Mouse (Mus musculus) adrenal gland, adult 18-20 months (tissue): ENCODE measurements around the gene Cux2. TPM values are rescaled to one million over a fixed set of nuclear protein-coding genes. Genes with fewer than 3 reads are reported as not detected.

Source experiments
- DNase-seq, 2 experiments: peaks; one replicate each; pipeline ENCODE4 v3.0.0; 2021 to 2022; ENCODE audit warnings: low spot score in 2 of 2
- total RNA-seq, 2 experiments: library from RNA; stranded (reverse); gene quantifications; 1 replicate in 1 of 2; 2 replicates in 1 of 2; pipeline ENCODE4 v1.2.3; 2021

The Cux2 gene
- total RNA-seq, 2 experiments from 2014 or later: 11.4 to 15.0 TPM

DNA sequence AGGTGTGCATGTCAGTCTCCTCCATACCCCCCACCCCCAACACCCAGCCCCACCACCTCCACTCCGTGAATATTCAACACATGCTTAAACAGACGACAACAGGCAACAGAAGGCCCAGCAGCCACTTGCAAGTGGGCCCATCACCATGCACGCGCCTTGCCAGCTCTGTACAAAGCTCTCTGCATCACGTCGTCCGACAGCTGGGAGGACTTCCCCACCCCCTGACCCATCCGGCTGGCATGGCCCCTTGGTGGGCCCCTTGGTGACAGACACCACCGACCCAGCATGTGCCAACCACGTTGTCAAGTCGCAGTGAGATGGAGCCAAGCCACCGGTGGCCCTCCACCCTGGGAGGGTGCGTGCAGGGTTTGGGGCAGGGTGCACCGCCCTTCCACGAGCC is 81.5 kb downstream of the Cux2 start:
- DNase-seq: no peak

- DNase-seq: no peak
Measured at GRCm38 (mm10) chr5:121967520-121967919, 82.4 kb downstream of the Cux2 start.

GRCm38 (mm10) chr5:121966940-121967339 is 83.0 kb downstream of the Cux2 start:
- peak; percentile 46 to 58 for DNase-seq

GRCm38 (mm10) chr5:121962974-121963373 is 86.9 kb downstream of the Cux2 start:
- no peak for DNase-seq

DNA sequence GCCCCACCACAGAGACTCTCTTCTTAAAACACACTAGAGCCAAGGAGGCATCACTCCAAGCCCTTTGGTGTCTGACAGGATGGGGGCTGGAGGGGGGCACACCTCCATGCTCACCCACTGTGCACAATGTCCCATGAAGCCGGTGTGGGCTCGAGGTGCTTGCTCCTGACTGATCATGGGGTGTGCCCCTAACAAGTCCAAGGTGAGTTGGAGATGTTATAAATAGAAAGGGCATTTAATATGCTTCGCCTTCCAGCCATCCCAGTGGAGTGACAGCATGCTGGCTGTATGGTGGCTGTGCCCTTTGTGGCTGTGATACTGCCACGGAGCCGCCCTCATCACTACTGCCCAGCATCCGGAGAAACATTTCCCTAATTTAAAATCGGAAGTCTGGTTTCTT is 87.5 kb downstream of the Cux2 start:
- no peak for DNase-seq

DNA sequence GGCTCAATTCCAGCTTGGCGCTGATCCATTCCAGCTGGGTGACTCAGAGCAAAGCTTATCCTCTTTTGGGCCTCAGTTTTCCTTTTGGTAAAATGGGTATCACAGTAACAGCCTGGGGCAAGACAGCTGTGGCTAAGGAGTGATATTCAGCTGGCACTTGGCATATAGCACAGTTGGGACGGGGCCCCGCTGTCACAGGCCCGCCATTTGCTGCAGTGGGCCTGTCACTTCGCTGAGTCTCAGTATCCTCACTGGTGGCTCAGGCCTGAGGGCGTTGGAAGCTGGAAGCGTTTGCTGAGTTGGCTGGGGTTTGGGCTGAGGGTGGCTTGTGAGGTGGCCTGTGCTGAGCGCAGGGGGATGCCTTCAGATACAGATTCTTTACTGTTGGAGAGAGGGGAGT is 88.6 kb downstream of the Cux2 start:
- no peak for DNase-seq

DNA sequence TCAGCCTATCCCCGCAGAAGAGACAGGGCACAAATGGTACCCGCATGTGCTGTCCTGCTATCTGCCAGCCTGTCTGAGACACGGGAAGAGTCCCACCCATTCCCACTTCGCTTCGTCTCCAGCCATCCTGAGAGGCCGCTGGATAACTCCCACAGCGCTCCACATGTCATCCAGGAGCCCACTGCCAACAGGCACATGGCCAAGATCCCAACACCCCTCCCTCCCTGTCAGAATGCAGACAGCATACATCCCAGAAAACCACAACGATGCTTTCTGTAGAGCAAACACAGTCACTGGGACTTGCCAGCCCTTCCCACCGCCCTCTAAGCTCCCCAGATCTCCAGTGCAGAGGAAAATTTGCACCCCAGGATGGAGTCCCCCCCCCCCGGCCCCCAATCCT is 90.2 kb downstream of the Cux2 start:
- DNase-seq: no peak

GRCm38 (mm10) chr5:121958551-121958950 is 91.4 kb downstream of the Cux2 start:
- DNase-seq: no peak

DNA sequence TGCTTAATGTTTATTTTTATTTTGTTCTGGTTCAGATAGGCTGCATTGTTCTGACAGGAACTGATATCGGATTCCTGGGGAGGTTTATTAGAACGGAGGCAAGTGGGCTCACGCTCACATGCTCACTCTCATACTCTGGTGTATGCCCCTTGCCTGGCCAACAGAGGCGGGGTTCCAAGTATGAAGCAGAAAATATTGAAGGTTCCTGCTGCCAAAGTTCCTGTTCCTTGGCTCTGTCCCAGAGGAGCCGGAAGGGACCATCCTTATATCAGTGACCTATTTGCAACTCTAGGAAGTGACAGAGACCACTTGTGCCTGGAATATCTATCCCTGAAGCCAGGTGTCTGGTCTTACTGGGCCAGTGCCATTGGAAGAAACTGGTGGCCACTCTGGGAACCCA is 94.1 kb downstream of the Cux2 start:
- DNase-seq: no peak

GRCm38 (mm10) chr5:121950175-121950574 is 99.7 kb downstream of the Cux2 start:
- DNase-seq: no peak

DNA sequence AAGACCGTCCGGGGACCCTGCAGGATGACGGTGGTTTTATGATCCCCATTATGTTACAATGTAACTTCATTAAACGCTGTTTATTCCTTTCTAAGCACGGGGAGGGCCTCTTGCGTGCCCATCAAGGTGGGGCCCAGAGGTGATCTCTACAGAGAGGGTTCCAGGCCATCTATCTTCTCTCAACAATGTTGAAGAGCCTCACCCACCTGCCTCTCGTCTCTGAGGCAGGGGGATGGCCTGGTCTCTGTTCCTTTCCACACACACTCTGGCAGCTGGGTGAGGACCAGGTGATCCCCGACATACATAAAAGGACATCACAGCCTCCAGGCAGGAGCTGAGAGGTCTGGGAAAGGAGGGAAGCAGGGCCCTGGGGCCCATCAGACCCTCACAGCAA is 100.9 kb downstream of the Cux2 start:
- DNase-seq: no peak

GRCm38 (mm10) chr5:121948302-121949049 is 101.4 kb downstream of the Cux2 start:
- peak; percentile 46 to 54 for DNase-seq

GRCm38 (mm10) chr5:121946657-121947245 is 103.2 kb downstream of the Cux2 start:
- DNase-seq: no peak

DNA sequence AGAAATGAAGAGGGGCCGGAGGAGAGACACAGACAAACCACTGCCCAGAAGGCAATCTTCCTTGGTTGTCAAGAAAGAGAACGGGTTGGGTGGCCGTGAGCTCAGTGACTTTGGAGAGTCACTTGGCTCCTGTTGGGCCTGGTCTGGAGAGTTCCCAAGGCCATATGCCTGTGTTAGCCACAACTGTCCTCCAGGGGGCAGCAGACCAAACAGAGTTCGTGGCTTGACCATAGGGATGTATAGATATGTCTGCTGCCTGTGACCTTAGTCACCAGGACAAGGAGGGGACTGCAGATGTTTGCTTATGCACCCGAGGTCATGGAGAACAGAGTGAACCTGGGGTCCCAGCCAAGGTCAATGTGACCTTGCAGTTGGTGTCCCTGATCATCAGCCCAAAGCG is 104.1 kb downstream of the Cux2 start:
- DNase-seq: peak; percentile 61 to 64

GRCm38 (mm10) chr5:121944021-121944790 is 105.7 kb downstream of the Cux2 start:
- no peak for DNase-seq

- DNase-seq: no peak
Measured at GRCm38 (mm10) chr5:121943472-121943871, 106.4 kb downstream of the Cux2 start.

DNA sequence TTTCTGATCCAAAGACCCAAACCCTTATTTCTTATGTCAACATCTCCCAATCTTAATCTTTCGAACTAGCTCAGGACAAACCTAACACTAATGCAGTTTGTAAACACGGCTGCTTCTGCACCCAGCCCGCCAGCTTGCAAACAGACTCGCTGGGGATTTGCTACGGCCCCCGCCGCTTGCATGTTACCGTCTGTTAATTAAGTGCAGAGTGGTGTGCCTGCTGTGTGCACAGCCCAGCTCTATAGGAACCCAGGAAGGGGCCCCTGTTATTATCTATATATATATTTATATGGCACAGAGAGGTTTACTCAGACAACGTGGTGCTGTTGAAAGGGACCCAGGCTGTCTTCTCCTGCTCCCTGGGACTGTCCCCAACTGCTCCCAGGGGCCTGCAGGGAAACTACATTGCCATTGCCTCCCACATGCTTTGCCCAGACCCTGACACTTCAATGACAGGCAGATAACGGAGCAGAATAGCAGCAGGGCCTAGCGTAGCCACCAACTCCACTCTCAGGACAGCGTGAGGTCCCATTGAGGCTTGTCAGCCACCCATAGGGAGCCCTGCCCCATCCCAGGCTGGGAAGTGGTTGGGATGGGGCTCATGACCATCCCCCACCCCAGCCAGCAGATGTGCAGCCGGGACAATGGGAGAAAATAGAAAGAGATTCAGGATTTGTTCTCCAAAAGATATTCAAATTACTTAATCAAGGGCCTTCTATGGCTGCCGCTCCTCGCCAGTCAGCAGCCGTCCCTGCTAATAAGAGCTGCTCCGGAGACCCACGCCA is 111.6 kb downstream of the Cux2 start:
- DNase-seq: no peak

- no peak for DNase-seq
Measured at GRCm38 (mm10) chr5:121930261-121930660, 119.6 kb downstream of the Cux2 start.

DNA sequence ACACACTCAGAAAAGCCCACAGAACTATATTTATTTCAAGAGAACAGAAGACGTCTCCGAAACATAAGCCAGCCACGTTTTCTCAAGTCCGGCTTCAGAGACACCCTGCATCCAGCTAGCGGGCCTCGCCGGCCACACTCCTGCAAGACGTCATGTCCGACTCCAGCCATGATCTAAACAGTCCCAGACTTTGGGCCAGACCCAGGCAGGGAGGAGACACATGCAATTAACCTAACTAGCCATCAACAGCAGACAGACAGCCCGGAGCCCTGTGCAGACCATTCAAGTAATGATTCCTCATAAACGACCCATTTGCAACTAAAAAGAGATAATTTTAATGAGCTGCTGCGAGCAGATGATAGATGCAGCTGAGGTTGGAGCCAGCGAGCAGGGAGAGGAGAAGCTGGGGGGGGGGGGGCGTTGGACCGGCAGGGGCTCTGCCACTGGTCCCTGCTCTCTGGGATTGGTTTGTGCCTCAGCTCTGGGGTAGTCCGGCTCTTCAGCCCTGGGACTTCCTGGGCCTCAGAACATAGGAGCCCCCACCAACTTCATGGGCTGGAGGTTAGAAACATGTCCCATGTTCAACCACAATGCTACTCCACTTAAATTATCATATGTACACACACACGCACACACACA is 121.4 kb downstream of the Cux2 start:
- DNase-seq: no peak

GRCm38 (mm10) chr5:121926543-121926814 is 123.4 kb downstream of the Cux2 start:
- DNase-seq: no peak
